Mouse (Mus musculus): ENCODE measurements at regions not wholly inside any gene's neighbourhood (a gene's known extent, or its start where the extent isn't known, plus 50 kb on each side); places are given as distances from the start of the nearest gene placed in this dataset.

DNA sequence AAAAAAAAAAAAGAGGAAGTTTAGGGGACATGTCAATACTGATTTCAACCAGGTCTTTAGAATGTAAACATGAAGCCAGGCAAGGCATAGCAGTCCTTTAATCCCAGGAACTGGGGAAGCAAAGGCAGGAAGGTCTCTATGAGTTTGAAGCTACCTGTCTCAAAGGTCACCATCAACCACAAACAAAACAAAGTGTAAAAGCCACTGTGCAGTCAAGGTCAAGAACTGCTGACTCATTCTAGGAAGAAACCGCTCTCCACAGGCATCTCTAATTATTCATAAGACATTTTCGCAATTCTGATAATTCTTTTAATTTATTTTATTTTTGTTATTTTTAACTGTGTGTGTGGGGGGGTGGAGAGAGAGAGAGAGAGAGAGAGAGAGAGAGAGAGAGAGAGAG, 364.0 kb downstream of the Cntnap4 start:
- no peaks in the 10 kb centered on the region for H3K27me3 ChIP-seq (ENCODE audit: insufficient read depth, low read length)
- H3K4me2 ChIP-seq (ENCODE audit: low read depth, low read length) = no peak overlapping the region
- no peaks in the 10 kb centered on the region for H3K9me3 ChIP-seq (ENCODE audit: low read length)
- 93% methylated on average over 2 of the region's 2 CpGs for WGBS
- H3K27ac ChIP-seq = no peak overlapping the region
- ATAC-seq (no peak), DNase-seq (ENCODE audit: low spot score) (no peak)
- no peak for TF ChIP-seq CTCF (IDR thresholded peaks at IDR 0.05; ENCODE audit: low read depth)
- no peak overlapping the region for H3K9ac ChIP-seq (replicated peaks; ENCODE audit: low read length)
- H3K4me3 ChIP-seq (ENCODE audit: low read length) = no peak overlapping the region
- no peaks in the 10 kb centered on the region for H3K36me3 ChIP-seq (ENCODE audit: insufficient read depth, low read length)
- H3K4me1 ChIP-seq (ENCODE audit: insufficient read depth, low read length) = no peaks in the 10 kb centered on the region

DNA sequence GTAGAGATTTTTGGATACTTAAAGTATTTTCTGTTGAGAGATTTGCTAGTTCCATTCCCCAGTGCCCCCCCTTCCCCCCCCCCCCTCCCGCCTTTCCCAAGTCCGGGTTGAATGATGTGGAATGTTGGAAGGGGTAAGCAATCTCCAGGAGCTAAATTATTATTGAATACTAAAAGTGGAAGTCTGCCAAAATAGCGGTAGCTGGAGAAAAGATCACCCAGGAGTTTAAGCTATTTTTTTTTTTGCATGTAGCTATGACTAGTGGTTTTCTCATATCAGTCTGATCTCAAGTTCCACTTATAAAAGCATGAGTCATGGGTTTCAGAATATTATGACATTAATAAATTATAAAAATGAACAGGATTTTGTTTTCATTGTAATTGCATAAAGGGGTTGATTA, 365.6 kb downstream of the Cntnap4 start:
- TF ChIP-seq CTCF (IDR thresholded peaks at IDR 0.05; ENCODE audit: low read depth) = no peak
- H3K27me3 ChIP-seq (ENCODE audit: insufficient read depth, low read length) = no peaks in the 10 kb centered on the region
- 37% methylated on average over 3 of the region's 3 CpGs for WGBS
- H3K36me3 ChIP-seq (ENCODE audit: insufficient read depth, low read length) = no peaks in the 10 kb centered on the region
- no peak overlapping the region for H3K4me2 ChIP-seq (ENCODE audit: low read depth, low read length)
- DNase-seq (ENCODE audit: low spot score) (no peak), ATAC-seq (no peak)
- no peaks in the 10 kb centered on the region for H3K9me3 ChIP-seq (ENCODE audit: low read length)
- H3K27ac ChIP-seq = no peak overlapping the region
- H3K4me1 ChIP-seq (ENCODE audit: insufficient read depth, low read length) = no peaks in the 10 kb centered on the region
- no peak overlapping the region for H3K4me3 ChIP-seq (ENCODE audit: low read length)
- no peak overlapping the region for H3K9ac ChIP-seq (replicated peaks; ENCODE audit: low read length)

DNA sequence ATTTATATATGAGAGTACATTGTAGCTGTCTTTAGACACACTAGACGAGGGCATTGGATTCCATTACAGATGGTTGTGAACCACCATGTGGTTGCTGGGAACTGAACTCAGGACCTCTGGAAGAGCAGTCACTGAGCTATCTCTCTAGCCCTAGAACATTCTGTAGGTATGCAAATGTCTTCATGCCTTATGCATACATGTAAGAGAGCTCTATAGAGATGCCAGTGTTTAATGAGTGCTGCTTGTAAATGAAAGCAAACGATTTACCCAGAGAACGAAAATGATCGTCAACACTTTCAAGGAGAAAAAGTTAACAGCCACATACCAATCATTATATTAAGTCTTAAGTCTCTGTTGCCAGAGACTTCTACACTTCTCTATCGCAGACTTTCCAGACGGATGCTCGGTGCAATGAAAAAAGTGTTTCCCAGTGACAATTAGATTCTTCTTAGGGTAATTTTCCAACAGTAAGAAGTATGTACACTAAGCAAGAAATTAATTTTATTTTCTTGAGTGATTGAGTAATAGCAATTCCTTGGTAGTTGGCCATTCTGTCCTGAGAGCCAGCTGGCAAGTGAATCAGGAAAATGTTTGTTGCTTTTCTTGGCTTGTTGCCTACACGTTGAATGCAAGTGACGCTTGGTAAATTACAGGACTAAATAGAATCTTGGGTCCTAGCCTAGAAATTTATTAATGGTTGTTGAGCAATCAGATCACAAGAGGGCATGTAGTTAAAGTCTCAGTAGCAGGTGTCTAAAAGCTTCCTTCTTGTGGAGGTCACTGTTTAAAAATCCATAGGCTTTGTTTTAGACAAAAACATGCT, 366.3 kb downstream of the Cntnap4 start:
- H3K9ac ChIP-seq (replicated peaks; ENCODE audit: low read length) = no peak overlapping the region
- H3K36me3 ChIP-seq (ENCODE audit: insufficient read depth, low read length) = no peaks in the 10 kb centered on the region
- no peak for TF ChIP-seq CTCF (IDR thresholded peaks at IDR 0.05; ENCODE audit: low read depth)
- ATAC-seq (no peak), DNase-seq (ENCODE audit: low spot score) (peak; percentile 86)
- 34% methylated on average over 9 of the region's 9 CpGs for WGBS
- H3K4me2 ChIP-seq (ENCODE audit: low read depth, low read length) = no peak overlapping the region
- no peaks in the 10 kb centered on the region for H3K27me3 ChIP-seq (ENCODE audit: insufficient read depth, low read length)
- no peaks in the 10 kb centered on the region for H3K4me1 ChIP-seq (ENCODE audit: insufficient read depth, low read length)
- H3K4me3 ChIP-seq (ENCODE audit: low read length) = no peak overlapping the region
- no peak overlapping the region for H3K27ac ChIP-seq
- no peaks in the 10 kb centered on the region for H3K9me3 ChIP-seq (ENCODE audit: low read length)

DNA sequence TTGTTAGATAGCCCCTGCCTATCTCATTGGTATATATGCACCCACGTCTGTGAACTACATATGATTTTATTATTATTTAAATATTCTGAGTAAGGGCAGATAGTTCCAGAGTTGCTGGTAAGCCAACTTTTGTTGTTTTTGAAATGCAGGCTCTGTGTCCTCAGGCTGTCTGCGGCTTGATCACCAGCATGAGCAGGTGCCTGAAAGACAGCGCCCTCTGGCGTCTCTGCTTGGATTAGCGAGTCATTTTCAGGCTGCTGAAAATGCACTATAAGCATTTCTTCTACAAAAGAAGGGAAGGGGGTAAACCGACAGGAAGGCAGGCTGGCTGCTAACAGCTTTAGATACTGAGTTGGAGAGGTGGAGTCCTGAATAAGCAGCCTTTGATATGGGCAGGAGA, 402.6 kb downstream of the Cntnap4 start:
- H3K27ac ChIP-seq = no peak overlapping the region
- H3K4me3 ChIP-seq (ENCODE audit: low read length) = no peak overlapping the region
- ATAC-seq (no peak), DNase-seq (ENCODE audit: low spot score) (peak; percentile 88)
- 3% methylated on average over 6 of the region's 6 CpGs for WGBS
- no peak overlapping the region for H3K9ac ChIP-seq (replicated peaks; ENCODE audit: low read length)
- no peaks in the 10 kb centered on the region for H3K36me3 ChIP-seq (ENCODE audit: insufficient read depth, low read length)
- H3K9me3 ChIP-seq (ENCODE audit: low read length) = no peaks in the 10 kb centered on the region
- TF ChIP-seq CTCF (IDR thresholded peaks at IDR 0.05; ENCODE audit: low read depth) = peak; percentile 91
- H3K27me3 ChIP-seq (ENCODE audit: insufficient read depth, low read length) = no peaks in the 10 kb centered on the region
- no peaks in the 10 kb centered on the region for H3K4me1 ChIP-seq (ENCODE audit: insufficient read depth, low read length)
- H3K4me2 ChIP-seq (ENCODE audit: low read depth, low read length) = no peak overlapping the region

DNA sequence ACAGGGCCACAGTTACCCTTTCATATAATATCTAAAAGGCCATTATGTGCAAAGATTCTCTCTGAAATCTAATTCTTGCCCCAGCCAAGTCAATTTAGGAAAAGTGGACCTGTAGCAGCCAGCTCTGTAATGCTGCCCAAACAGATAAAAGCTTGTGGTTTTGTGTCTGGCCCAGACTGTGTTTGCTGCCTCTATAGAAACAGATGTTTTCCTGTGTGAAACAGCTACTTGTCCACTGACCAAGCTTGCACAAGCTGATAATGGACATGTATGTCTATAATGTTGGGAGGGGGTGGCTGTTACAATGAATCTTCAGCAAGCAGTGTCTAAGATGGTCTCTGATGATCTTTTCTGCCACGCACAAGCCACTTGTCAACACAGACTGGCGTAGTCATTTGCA, 405.9 kb downstream of the Cntnap4 start:
- Histone ChIP-seq H3K9ac (replicated peaks; ENCODE audit: low read length) (no peak overlapping the region), H3K27me3 (ENCODE audit: insufficient read depth, low read length) (no peaks in the 10 kb centered on the region), H3K4me3 (ENCODE audit: low read length) (no peak overlapping the region), H3K4me1 (ENCODE audit: insufficient read depth, low read length) (no peaks in the 10 kb centered on the region), H3K36me3 (ENCODE audit: insufficient read depth, low read length) (no peaks in the 10 kb centered on the region), H3K4me2 (ENCODE audit: low read depth, low read length) (no peak overlapping the region), H3K27ac (no peak overlapping the region), H3K9me3 (ENCODE audit: low read length) (no peaks in the 10 kb centered on the region)
- no peak for TF ChIP-seq CTCF (IDR thresholded peaks at IDR 0.05; ENCODE audit: low read depth)
- DNase-seq (ENCODE audit: low spot score) (no peak), ATAC-seq (no peak)
- 75% methylated on average over 2 of the region's 2 CpGs for WGBS

DNA sequence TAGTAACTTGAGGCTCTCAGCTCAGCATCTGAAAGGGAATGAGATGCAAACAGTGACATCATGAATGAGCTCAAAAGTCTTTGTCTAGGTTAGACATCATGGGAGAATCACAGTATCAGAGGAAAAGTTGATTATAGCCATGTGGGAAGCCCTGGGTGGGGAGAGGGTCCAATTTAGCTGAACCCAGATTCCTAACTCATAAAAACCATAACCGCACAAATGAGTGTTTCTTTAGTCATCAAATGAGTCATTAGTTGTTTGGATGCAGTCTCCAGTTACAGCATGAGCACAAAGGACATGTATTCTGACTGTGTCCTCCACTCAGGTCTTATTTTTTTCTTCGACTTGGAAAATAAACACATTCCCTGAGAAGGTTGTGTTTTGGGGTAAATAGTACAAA, 406.5 kb downstream of the Cntnap4 start:
- no peaks in the 10 kb centered on the region for H3K9me3 ChIP-seq (ENCODE audit: low read length)
- H3K4me1 ChIP-seq (ENCODE audit: insufficient read depth, low read length) = no peaks in the 10 kb centered on the region
- H3K27me3 ChIP-seq (ENCODE audit: insufficient read depth, low read length) = no peaks in the 10 kb centered on the region
- no peak overlapping the region for H3K4me3 ChIP-seq (ENCODE audit: low read length)
- no peak for TF ChIP-seq CTCF (IDR thresholded peaks at IDR 0.05; ENCODE audit: low read depth)
- WGBS = 85% methylated on average over 2 of the region's 2 CpGs
- ATAC-seq (no peak), DNase-seq (ENCODE audit: low spot score) (no peak)
- H3K27ac ChIP-seq = no peak overlapping the region
- no peaks in the 10 kb centered on the region for H3K36me3 ChIP-seq (ENCODE audit: insufficient read depth, low read length)
- H3K4me2 ChIP-seq (ENCODE audit: low read depth, low read length) = no peak overlapping the region
- H3K9ac ChIP-seq (replicated peaks; ENCODE audit: low read length) = no peak overlapping the region

DNA sequence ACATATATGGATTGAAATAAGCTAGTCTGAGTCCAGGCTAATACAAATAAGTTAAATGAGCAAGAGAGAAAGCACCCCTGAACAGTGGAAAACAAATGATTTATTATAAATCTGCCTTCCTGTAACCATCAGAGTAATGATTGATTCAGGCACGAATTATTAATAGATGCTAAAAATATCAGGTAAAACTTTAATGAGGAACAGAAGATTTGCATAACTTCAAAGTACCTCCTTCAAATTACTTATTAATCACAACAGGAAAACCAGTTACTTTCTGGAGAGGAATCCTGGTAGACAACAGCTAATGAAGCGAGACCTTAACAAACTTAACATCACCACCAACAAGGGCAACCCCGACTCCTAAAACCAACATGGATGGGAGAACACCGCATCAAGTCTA, 423.9 kb downstream of the Cntnap4 start:
- H3K27me3 ChIP-seq (ENCODE audit: insufficient read depth, low read length) = no peaks in the 10 kb centered on the region
- WGBS = 86% methylated on average over 4 of the region's 4 CpGs
- no peaks in the 10 kb centered on the region for H3K36me3 ChIP-seq (ENCODE audit: insufficient read depth, low read length)
- ATAC-seq = no peak
- no peak overlapping the region for H3K9ac ChIP-seq (replicated peaks; ENCODE audit: low read length)
- H3K4me2 ChIP-seq (ENCODE audit: low read depth, low read length) = no peak overlapping the region
- H3K4me3 ChIP-seq (ENCODE audit: low read length) = no peak overlapping the region
- no peak for TF ChIP-seq CTCF (IDR thresholded peaks at IDR 0.05; ENCODE audit: low read depth)
- H3K4me1 ChIP-seq (ENCODE audit: insufficient read depth, low read length) = no peaks in the 10 kb centered on the region
- no peaks in the 10 kb centered on the region for H3K9me3 ChIP-seq (ENCODE audit: low read length)
- H3K27ac ChIP-seq = no peak overlapping the region
- no peak for DNase-seq (ENCODE audit: low spot score)
